Mouse (Mus musculus): ENCODE results near the gene Gm20388. TPM values are rescaled to one million over a fixed set of nuclear protein-coding genes. Genes with fewer than 3 reads are reported as not detected.
A peak's percentile ranks its signal among the peaks of the same experiment; 100 is the strongest.

The Gm20388 gene
- polyA plus RNA-seq, 1 experiment, result not detected

DNA sequence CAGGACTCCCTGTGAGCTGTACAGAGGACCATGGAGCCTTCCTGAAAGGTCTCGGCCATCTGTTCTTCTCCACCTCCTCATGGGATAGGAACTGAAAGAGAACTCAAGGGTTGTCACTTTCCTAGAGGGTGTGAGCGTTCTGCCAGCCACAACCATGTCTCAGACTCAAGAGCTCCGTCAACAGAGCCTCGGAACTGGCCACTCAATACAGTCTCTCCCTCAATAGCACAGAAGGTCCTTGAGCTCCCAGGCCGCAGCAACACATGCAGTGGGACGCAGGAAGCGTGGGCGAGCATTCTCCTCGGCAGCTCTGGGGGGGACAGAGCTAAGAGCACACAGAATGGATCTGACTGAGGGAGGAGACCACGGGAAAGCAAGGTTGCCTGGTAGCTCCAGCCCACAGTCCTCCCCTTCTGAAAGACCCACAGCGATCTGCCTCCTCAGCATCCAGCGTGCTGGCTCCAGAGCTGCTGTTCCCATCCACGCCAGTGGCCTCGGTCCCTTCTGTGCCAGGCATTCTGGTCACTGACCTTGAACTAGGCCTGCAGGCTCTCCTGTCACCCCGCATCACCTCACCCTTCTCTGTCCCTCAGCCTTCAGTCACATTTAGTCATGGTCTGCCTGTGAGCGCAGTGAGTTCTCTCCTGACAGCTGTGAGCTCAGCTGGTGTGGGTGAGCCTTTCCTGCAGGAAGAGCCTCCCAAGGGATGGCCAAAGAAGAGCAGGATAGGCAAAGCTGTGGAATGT, 251.2 kb downstream of the Gm20388 start:
- H3K27ac ChIP-seq (ENCODE audit: insufficient read depth, low read depth, low read length), result peak overlapping the region; percentile 85
- peaks cover 29% of the 10 kb centered on the region for H3K4me1 ChIP-seq (ENCODE audit: control insufficient read depth, insufficient read depth, low read length)
- no peak overlapping the region for H3K4me3 ChIP-seq (ENCODE audit: insufficient read depth, low read depth, low read length)
- TF ChIP-seq POLR2A (IDR thresholded peaks at IDR 0.05; ENCODE audit: insufficient read depth, low read depth, low read length) (no peak), CTCF (IDR thresholded peaks at IDR 0.05; ENCODE audit: insufficient read depth, low read depth, low read length) (no peak)
- 60% methylated on average over 16 of the region's 16 CpGs for WGBS

- TF ChIP-seq POLR2A (IDR thresholded peaks at IDR 0.05; ENCODE audit: insufficient read depth, low read depth, low read length), result no peak
- TF ChIP-seq CTCF (IDR thresholded peaks at IDR 0.05; ENCODE audit: insufficient read depth, low read depth, low read length), result no peak
- no peak overlapping the region for H3K4me3 ChIP-seq (ENCODE audit: insufficient read depth, low read depth, low read length)
- WGBS, result 85% methylated on average over 5 of the region's 5 CpGs
- H3K27ac ChIP-seq (ENCODE audit: insufficient read depth, low read depth, low read length), result peak overlapping the region; percentile 85
- peaks cover 32% of the 10 kb centered on the region for H3K4me1 ChIP-seq (ENCODE audit: control insufficient read depth, insufficient read depth, low read length)
These were observed 251.7 kb downstream of the Gm20388 start for GRCm38 (mm10) chr8:120162404-120162752.

- TF ChIP-seq CTCF (IDR thresholded peaks at IDR 0.05; ENCODE audit: insufficient read depth, low read depth, low read length), result no peak
- TF ChIP-seq POLR2A (IDR thresholded peaks at IDR 0.05; ENCODE audit: insufficient read depth, low read depth, low read length), result no peak
- Histone ChIP-seq H3K27ac (ENCODE audit: insufficient read depth, low read depth, low read length) (no peak overlapping the region), H3K4me3 (ENCODE audit: insufficient read depth, low read depth, low read length) (no peak overlapping the region), H3K4me1 (ENCODE audit: control insufficient read depth, insufficient read depth, low read length) (peaks cover 40% of the 10 kb centered on the region)
- WGBS, result 77% methylated on average over 8 of the region's 8 CpGs
These were observed 252.7 kb downstream of the Gm20388 start for GRCm38 (mm10) chr8:120163376-120163775.

- Histone ChIP-seq H3K4me1 (ENCODE audit: control insufficient read depth, insufficient read depth, low read length) (peaks cover 44% of the 10 kb centered on the region), H3K4me3 (ENCODE audit: insufficient read depth, low read depth, low read length) (no peak overlapping the region), H3K27ac (ENCODE audit: insufficient read depth, low read depth, low read length) (no peak overlapping the region)
- WGBS, result 91% methylated on average over 5 of the region's 5 CpGs
- no peak for TF ChIP-seq POLR2A (IDR thresholded peaks at IDR 0.05; ENCODE audit: insufficient read depth, low read depth, low read length)
- TF ChIP-seq CTCF (IDR thresholded peaks at IDR 0.05; ENCODE audit: insufficient read depth, low read depth, low read length), result no peak
These were observed 253.4 kb downstream of the Gm20388 start for GRCm38 (mm10) chr8:120164026-120164425.

GRCm38 (mm10) chr8:120167136-120167535, 256.5 kb downstream of the Gm20388 start:
- peaks cover 29% of the 10 kb centered on the region for H3K4me1 ChIP-seq (ENCODE audit: control insufficient read depth, insufficient read depth, low read length)
- H3K27ac ChIP-seq (ENCODE audit: insufficient read depth, low read depth, low read length), result no peak overlapping the region
- 84% methylated on average over 8 of the region's 8 CpGs for WGBS
- TF ChIP-seq CTCF (IDR thresholded peaks at IDR 0.05; ENCODE audit: insufficient read depth, low read depth, low read length) (no peak), POLR2A (IDR thresholded peaks at IDR 0.05; ENCODE audit: insufficient read depth, low read depth, low read length) (no peak)
- H3K4me3 ChIP-seq (ENCODE audit: insufficient read depth, low read depth, low read length), result no peak overlapping the region

- WGBS, result 2% methylated on average over 5 of the region's 5 CpGs
- Histone ChIP-seq H3K4me1 (ENCODE audit: control insufficient read depth, insufficient read depth, low read length) (peaks cover 23% of the 10 kb centered on the region), H3K4me3 (ENCODE audit: insufficient read depth, low read depth, low read length) (peak overlapping the region; percentile 6; the same call in 1 of the 2 replicates), H3K27ac (ENCODE audit: insufficient read depth, low read depth, low read length) (peak overlapping the region; percentile 57)
- no peak for TF ChIP-seq CTCF (IDR thresholded peaks at IDR 0.05; ENCODE audit: insufficient read depth, low read depth, low read length)
These were observed 257.2 kb downstream of the Gm20388 start for GRCm38 (mm10) chr8:120167821-120168220.

DNA sequence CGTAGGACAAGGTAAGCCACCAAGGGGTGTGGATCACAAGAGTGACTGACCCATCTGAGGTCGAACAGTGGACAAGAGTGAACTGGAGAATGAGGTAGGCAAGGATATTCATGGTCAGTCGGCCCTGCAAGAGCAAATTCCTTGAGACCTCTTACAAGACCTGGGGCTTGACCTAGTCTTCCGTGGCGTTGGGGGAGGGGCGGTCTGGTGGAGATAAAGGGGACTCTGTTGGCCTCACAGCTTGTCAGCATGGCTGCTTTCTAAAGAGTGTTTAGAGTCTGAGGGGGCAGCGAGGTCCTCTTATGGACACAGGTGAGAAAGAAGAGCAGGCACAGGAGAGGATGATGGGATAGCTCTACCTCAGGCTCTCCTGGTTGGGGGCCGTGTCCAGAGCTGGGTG, 258.5 kb downstream of the Gm20388 start:
- TF ChIP-seq POLR2A (IDR thresholded peaks at IDR 0.05; ENCODE audit: insufficient read depth, low read depth, low read length), result no peak
- Histone ChIP-seq H3K27ac (ENCODE audit: insufficient read depth, low read depth, low read length) (no peak overlapping the region), H3K4me1 (ENCODE audit: control insufficient read depth, insufficient read depth, low read length) (peaks cover 22% of the 10 kb centered on the region), H3K4me3 (ENCODE audit: insufficient read depth, low read depth, low read length) (no peak overlapping the region)
- 55% methylated on average over 8 of the region's 8 CpGs for WGBS

DNA sequence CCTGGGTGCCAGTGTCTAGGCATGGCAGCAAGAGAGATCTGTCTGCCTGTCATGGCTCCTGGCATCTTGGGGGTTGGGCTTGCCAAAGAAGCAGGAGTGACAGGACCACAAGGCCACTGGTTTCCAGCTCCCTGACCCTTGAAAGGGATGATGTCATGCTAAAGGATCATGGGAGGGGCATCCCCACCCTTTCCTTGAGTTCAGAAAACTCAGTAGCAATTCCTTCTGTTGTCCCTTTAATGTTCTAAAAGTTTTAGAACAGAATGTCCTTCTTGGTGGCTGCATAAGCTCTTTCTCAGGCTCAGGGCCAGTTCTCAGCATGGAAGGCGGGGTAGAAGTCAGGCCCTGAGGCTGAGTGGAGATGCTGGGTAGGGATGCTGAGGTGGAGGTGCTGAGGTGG, 262.6 kb downstream of the Gm20388 start:
- 91% methylated on average over 1 of the region's 1 CpGs for WGBS
- Histone ChIP-seq H3K27ac (ENCODE audit: insufficient read depth, low read depth, low read length) (no peak overlapping the region), H3K4me1 (ENCODE audit: control insufficient read depth, insufficient read depth, low read length) (peaks cover 27% of the 10 kb centered on the region), H3K4me3 (ENCODE audit: insufficient read depth, low read depth, low read length) (no peak overlapping the region)
- TF ChIP-seq CTCF (IDR thresholded peaks at IDR 0.05; ENCODE audit: insufficient read depth, low read depth, low read length) (no peak), POLR2A (IDR thresholded peaks at IDR 0.05; ENCODE audit: insufficient read depth, low read depth, low read length) (no peak)

DNA sequence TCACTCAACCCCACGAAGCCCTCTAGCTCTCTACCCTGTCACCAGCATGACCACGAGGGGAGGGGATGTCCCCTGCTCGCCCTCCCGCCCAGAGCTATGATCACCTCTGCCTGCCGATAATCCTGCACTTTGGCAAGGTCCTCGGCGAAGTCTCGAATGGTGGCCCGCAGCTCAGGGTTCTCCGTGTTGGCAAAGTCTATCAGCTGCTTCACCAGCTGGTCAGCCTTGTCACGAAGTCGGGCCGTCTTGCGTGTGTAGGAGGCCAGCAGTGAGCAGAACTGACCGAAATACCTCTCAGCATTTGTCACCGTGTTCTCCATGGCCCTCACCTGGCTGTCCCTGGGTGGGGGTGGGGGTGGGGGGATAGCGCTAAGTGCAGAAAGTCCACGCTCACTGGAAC, 264.0 kb downstream of the Gm20388 start:
- WGBS, result 64% methylated on average over 18 of the region's 18 CpGs
- TF ChIP-seq POLR2A (IDR thresholded peaks at IDR 0.05; ENCODE audit: insufficient read depth, low read depth, low read length) (no peak), CTCF (IDR thresholded peaks at IDR 0.05; ENCODE audit: insufficient read depth, low read depth, low read length) (no peak)
- Histone ChIP-seq H3K4me1 (ENCODE audit: control insufficient read depth, insufficient read depth, low read length) (peaks cover 25% of the 10 kb centered on the region), H3K4me3 (ENCODE audit: insufficient read depth, low read depth, low read length) (no peak overlapping the region), H3K27ac (ENCODE audit: insufficient read depth, low read depth, low read length) (no peak overlapping the region)

GRCm38 (mm10) chr8:120176605-120177004, 266.0 kb downstream of the Gm20388 start:
- no peak overlapping the region for H3K4me3 ChIP-seq (ENCODE audit: insufficient read depth, low read depth, low read length)
- TF ChIP-seq POLR2A (IDR thresholded peaks at IDR 0.05; ENCODE audit: insufficient read depth, low read depth, low read length), result no peak
- TF ChIP-seq CTCF (IDR thresholded peaks at IDR 0.05; ENCODE audit: insufficient read depth, low read depth, low read length), result no peak
- 54% methylated on average over 4 of the region's 4 CpGs for WGBS
- H3K27ac ChIP-seq (ENCODE audit: insufficient read depth, low read depth, low read length), result no peak overlapping the region
- H3K4me1 ChIP-seq (ENCODE audit: control insufficient read depth, insufficient read depth, low read length), result peaks cover 25% of the 10 kb centered on the region

Data from olfactory bulb, adult 2 months (tissue).